Mouse (Mus musculus) cerebellum, adult 2 months (tissue): Measurements from ENCODE around the gene Tspan33.

ENCODE experiments used
- CTCF ChIP-seq: fragments of 200-500 bp; IDR thresholded peaks from 2 replicates; pipeline ENCODE4 v1.5.1; 2011; ENCODE audit warnings: low read depth, mild to moderate bottlenecking, control low read depth, low read length, moderate library complexity, borderline replicate concordance; ENCODE audit not compliant: insufficient read depth
- POLR2A ChIP-seq: fragments of 200-500 bp; IDR thresholded peaks from 2 replicates; pipeline ENCODE4 v1.6.1; 2011; ENCODE audit warnings: low read length, control low read depth, borderline replicate concordance; ENCODE audit not compliant: insufficient read depth

DNA sequence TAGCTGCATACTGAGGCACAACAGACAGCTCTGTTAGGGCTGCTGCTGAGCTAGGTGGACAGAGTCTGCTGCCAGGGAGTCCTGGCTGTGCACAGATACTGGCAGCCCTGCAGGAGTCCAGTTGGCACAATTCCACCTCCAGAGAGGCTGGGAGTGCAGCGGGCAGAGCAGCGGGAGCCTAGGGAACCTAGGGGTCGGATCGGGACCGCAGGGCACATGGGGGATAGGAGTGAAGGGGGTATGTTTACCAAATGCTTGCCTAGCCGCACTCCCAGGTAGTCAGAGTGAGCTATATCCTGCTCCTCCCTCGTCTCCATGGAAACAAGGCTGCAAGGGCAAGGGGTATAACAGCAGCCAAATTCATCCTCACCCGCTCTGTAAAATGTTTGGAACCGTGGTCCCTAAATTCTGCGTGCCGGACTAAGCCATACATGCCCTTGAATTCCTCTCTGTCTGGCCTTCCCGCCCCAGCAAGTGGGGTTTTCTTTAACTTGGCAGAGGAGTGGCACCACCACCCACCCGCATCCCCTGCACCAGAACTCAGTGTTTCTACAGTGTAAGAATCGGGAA, 24.0 kb downstream of the Tspan33 start:
- TF ChIP-seq CTCF: no peak
- TF ChIP-seq POLR2A: peak; percentile 32; the same call in 1 of the 2 replicates
